Mouse (Mus musculus): ENCODE data around the gene Bloc1s1. TPM values are rescaled to one million over a fixed set of nuclear protein-coding genes. Genes with fewer than 3 reads are reported as not detected.

Bloc1s1 gene
- polyA plus RNA-seq, 1 experiment from 2014 or later: 140 TPM

DNA sequence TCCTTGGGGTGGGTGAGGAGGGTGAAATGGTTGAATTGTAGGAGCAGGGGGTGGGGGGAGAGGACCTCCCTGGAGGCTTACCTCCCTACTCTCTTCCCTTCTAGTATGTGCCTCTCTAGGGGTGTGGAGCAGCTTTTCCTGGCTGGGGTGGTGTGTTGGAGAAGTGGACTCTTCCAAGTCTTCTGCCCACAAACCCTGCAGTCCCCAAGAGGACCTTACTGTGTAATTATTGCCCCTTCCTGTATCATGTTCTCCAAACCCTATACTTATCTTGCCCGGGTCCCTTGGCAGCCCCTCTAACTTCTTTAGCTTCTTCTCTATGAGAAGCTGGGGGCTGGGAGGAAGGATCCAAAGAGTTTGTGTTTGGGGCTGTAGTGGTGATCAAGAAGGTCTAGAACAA lies 27.0 kb downstream of the Bloc1s1 start:
- peaks cover 35% of the 10 kb centered on the region for H3K27me3 ChIP-seq (replicated peaks; ENCODE audit: control insufficient read depth, insufficient read depth, low read length)
- H3K27ac ChIP-seq (ENCODE audit: low read depth, low read length): no peak overlapping the region
- H3K4me2 ChIP-seq: no peak overlapping the region
- no peaks in the 10 kb centered on the region for H3K36me3 ChIP-seq (ENCODE audit: control insufficient read depth, insufficient read depth, low read length)
- no peak overlapping the region for H3K9ac ChIP-seq (ENCODE audit: low read depth, low read length)
- no peak overlapping the region for H3K4me3 ChIP-seq (ENCODE audit: low read depth, low read length)
- no peaks in the 10 kb centered on the region for H3K9me3 ChIP-seq (ENCODE audit: control insufficient read depth, low read length)
- no peak for DNase-seq (ENCODE audit: low spot score)
- H3K4me1 ChIP-seq (replicated peaks; ENCODE audit: control insufficient read depth, insufficient read depth, low read length): no peaks in the 10 kb centered on the region; the same call in 1 of the 2 replicates
- no peak for ATAC-seq (replicated peaks; ENCODE audit: low FRiP score)
- 30% methylated on average over 1 of the region's 1 CpGs for WGBS

DNA sequence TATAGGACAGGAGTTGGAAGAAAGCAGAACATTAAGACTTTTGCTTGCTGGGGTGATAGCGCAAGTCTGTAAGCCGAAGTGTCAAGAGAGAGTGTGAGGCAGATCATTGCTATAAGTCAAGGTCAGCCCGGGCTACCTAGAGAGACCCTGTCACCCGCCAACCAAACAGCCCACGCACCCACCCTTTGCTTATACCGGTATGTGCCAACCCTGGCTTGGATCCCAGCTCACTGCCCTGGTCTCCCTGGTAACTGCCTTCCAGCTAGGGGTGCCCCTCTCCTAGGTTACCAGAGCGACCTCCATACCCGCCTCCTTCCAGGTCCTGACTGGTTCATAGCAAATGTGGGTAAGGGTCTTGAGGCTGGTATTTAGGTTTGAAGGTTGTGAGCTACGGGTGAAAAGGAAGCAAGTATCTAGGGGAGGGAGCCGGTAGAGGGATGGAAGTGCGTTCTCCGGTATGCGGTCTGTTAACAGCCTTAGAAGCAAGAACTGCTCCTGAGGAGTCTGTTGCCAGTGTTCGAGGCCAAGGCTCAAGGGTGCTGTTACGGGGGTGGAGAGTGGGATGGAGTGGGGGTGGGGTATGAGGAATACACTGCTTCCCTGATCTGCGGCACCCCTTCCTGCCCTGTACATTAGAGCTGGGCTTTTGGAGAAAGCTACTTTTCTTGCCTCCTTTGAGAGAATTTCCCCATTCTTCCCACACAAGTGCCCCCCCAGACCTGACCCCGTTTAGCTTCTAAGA lies 27.7 kb downstream of the Bloc1s1 start:
- 6% methylated on average over 17 of the region's 17 CpGs for WGBS
- Histone ChIP-seq H3K4me3 (ENCODE audit: low read depth, low read length) (no peak overlapping the region), H3K9me3 (ENCODE audit: control insufficient read depth, low read length) (no peaks in the 10 kb centered on the region), H3K9ac (ENCODE audit: low read depth, low read length) (no peak overlapping the region), H3K4me1 (replicated peaks; ENCODE audit: control insufficient read depth, insufficient read depth, low read length) (no peaks in the 10 kb centered on the region; the same call in none of the 2 replicates), H3K4me2 (peak overlapping the region; percentile 28), H3K27me3 (replicated peaks; ENCODE audit: control insufficient read depth, insufficient read depth, low read length) (peaks cover 35% of the 10 kb centered on the region), H3K27ac (ENCODE audit: low read depth, low read length) (no peak overlapping the region), H3K36me3 (ENCODE audit: control insufficient read depth, insufficient read depth, low read length) (no peaks in the 10 kb centered on the region)
- no peak for ATAC-seq (replicated peaks; ENCODE audit: low FRiP score)
- DNase-seq (ENCODE audit: low spot score): no peak

DNA sequence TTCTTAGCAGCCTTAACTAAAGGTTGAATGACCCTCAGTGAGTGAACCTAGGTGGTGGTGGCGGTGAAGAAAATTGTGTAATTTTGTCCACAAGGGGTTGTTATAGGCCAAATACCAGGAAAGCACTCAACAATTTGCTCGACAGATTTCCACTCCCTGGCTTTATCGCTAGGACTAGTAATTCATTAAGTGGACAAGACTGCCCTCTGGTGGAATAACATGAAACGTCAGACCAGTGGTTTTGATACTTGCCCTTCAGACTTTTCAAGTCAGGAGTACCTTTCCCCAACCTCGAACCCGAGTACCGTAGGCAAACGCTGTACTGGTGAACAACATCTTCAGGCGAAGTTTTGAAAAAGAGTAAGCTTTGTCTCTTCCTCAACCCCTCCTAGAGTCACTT lies 28.4 kb downstream of the Bloc1s1 start:
- peak overlapping the region; percentile 28 for H3K4me2 ChIP-seq
- under 1% methylated on average over 9 of the region's 9 CpGs for WGBS

DNA sequence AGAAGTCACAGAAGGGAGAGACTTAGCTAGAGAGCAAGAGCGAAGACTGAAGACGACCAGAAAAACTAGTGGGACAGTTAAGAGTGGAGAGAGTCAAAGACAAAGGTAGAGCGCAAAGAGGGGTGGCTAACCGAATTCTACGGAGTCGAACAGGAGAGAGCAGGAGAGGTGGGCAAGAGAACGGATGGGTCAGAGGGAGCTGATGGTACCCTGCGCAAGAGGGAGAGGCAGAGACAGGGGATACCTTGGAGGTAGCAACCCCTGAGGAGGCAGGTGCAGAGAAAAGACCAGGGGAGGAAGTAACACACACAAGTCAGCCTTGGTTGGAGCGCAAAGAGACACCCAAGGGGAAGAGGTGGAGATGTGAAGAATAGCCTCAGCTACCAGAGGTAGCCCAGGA lies 31.6 kb downstream of the Bloc1s1 start:
- ATAC-seq (replicated peaks; ENCODE audit: low FRiP score) (no peak), DNase-seq (ENCODE audit: low spot score) (no peak)
- peak overlapping the region; percentile 86 for H3K4me2 ChIP-seq
- H3K4me1 ChIP-seq (replicated peaks; ENCODE audit: control insufficient read depth, insufficient read depth, low read length): peaks cover 7% of the 10 kb centered on the region
- H3K9ac ChIP-seq (ENCODE audit: low read depth, low read length): no peak overlapping the region
- H3K36me3 ChIP-seq (ENCODE audit: control insufficient read depth, insufficient read depth, low read length): no peaks in the 10 kb centered on the region
- peaks cover 45% of the 10 kb centered on the region for H3K27me3 ChIP-seq (replicated peaks; ENCODE audit: control insufficient read depth, insufficient read depth, low read length)
- H3K9me3 ChIP-seq (ENCODE audit: control insufficient read depth, low read length): no peaks in the 10 kb centered on the region
- peak overlapping the region; percentile 70 for H3K4me3 ChIP-seq (ENCODE audit: low read depth, low read length)
- H3K27ac ChIP-seq (ENCODE audit: low read depth, low read length): no peak overlapping the region
- 1% methylated on average over 9 of the region's 9 CpGs for WGBS

More for the DNA sequence above, 28.4 kb downstream of the Bloc1s1 start:
- Histone ChIP-seq H3K27me3 (replicated peaks; ENCODE audit: control insufficient read depth, insufficient read depth, low read length) (peaks cover 41% of the 10 kb centered on the region), H3K4me1 (replicated peaks; ENCODE audit: control insufficient read depth, insufficient read depth, low read length) (no peaks in the 10 kb centered on the region; the same call in none of the 2 replicates), H3K9me3 (ENCODE audit: control insufficient read depth, low read length) (no peaks in the 10 kb centered on the region), H3K4me3 (ENCODE audit: low read depth, low read length) (no peak overlapping the region), H3K36me3 (ENCODE audit: control insufficient read depth, insufficient read depth, low read length) (no peaks in the 10 kb centered on the region), H3K9ac (ENCODE audit: low read depth, low read length) (no peak overlapping the region), H3K27ac (ENCODE audit: low read depth, low read length) (no peak overlapping the region)
- DNase-seq (ENCODE audit: low spot score) (peak; percentile 57), ATAC-seq (replicated peaks; ENCODE audit: low FRiP score) (no peak; the same call in 1 of the 2 replicates)

DNA sequence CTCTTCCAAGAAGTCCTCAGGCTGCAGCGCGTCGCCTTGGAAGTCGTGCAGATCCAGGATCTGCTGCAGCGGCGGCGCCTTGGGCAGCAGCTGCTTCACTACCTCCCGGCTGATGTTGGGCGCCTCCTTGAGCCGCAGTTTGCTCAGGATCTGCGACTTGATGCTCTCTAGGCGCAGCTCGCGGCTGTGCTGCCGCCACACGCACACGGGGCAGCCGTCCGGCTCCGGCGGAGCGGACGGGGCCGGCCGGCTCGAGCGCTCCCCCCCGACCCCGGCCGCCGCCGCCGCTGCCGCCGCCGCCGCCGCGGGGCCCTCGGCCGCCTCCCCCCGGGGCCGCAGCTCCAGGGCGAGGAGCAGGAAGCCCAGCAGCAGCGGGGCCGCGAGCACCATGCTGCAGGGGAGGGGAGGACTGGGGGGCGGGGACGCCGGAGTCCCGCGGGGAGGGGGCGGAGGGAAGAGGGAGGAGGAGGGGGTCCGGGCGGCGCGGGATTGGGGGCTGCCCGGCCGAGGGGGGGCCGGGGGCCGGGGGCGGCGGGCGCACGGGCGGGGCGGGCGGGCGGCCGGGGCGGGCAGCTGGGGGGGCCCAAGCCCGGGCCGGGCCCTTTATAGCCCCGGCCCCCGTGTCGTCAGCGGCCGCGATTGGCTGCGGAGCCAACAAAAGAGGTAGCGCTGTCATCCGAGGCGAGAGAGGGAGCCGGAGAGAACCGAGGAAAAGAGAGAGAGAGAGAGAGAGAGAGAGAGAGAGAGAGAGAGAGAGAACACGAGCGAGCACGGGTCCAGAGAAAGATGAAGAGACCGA lies 32.3 kb downstream of the Bloc1s1 start, which contains the start of gene Gdf11:
Gene Gdf11 (minus strand): TSS at position 423 of the 799 bp plus-strand sequence.
- H3K27me3 ChIP-seq (replicated peaks; ENCODE audit: control insufficient read depth, insufficient read depth, low read length): peaks cover 39% of the 10 kb centered on the region
- WGBS: under 1% methylated on average over 72 of the region's 89 CpGs

DNA sequence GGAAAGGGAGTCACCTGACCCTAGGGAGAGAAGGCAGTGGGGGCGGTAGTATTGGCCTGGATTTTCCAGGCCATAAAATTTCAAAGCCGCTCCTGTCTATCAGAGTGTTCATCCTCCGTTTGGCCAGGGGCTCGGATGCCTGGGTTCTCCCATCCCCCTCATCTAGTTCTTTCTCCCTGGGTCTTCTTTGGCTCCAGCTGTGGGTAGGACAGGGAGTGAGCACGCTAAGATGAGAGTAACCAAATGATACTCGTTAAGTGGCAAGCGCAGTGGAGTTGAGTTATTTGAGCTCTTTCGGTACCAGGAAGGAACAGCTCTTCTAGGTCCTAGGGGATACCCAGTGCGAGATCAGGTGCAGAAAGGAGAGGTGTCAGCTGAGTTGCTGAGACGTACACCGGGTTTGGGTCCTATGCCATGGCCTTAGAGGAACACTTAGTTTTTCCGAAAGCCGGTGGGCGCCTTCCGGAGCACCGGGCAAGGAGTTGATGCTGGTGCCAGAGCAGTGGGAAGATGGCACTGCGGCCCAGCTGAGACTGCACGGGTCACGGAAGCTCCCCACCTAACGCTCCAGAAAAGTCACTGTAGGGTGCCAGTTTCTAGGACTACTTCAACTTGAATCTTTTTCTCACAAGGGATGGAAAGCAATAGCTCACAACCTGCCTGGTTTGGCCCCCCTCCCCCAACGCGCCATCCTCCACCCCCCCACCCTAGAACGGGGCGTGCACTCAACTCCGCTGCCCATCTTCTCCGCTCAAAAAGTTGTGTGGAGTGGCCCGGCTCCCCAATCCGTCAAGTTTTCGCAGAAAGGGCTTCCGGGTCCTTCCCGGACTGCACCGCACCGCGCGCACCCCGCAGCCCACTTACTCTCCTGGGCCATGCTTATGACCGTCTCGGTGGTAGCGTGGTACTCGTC lies 33.2 kb downstream of the Bloc1s1 start:
- Histone ChIP-seq H3K36me3 (ENCODE audit: control insufficient read depth, insufficient read depth, low read length) (no peaks in the 10 kb centered on the region), H3K4me2 (peak overlapping the region; percentile 86), H3K4me3 (ENCODE audit: low read depth, low read length) (peak overlapping the region; percentile 70), H3K4me1 (replicated peaks; ENCODE audit: control insufficient read depth, insufficient read depth, low read length) (peaks cover 7% of the 10 kb centered on the region), H3K9me3 (ENCODE audit: control insufficient read depth, low read length) (no peaks in the 10 kb centered on the region), H3K9ac (ENCODE audit: low read depth, low read length) (peak overlapping the region; percentile 67), H3K27ac (ENCODE audit: low read depth, low read length) (peak overlapping the region; percentile 56), H3K27me3 (replicated peaks; ENCODE audit: control insufficient read depth, insufficient read depth, low read length) (peaks cover 30% of the 10 kb centered on the region)
- DNase-seq (ENCODE audit: low spot score) (peak; percentile 44), ATAC-seq (replicated peaks; ENCODE audit: low FRiP score) (no peak)
- WGBS: 2% methylated on average over 40 of the region's 40 CpGs

More for the DNA sequence above, 32.3 kb downstream of the Bloc1s1 start, which contains the start of gene Gdf11:
- Histone ChIP-seq H3K27ac (ENCODE audit: low read depth, low read length) (peak within 1 kb of the TSS; percentile 56), H3K36me3 (ENCODE audit: control insufficient read depth, insufficient read depth, low read length) (no peaks in the 10 kb centered on the region), H3K4me1 (replicated peaks; ENCODE audit: control insufficient read depth, insufficient read depth, low read length) (peaks cover 7% of the 10 kb centered on the region), H3K9me3 (ENCODE audit: control insufficient read depth, low read length) (no peaks in the 10 kb centered on the region), H3K4me3 (ENCODE audit: low read depth, low read length) (peak within 1 kb of the TSS; percentile 70), H3K4me2 (peak within 1 kb of the TSS; percentile 86), H3K9ac (ENCODE audit: low read depth, low read length) (peak within 1 kb of the TSS; percentile 67)
- ATAC-seq (replicated peaks; ENCODE audit: low FRiP score) (peak; percentile 50), DNase-seq (ENCODE audit: low spot score) (peak; percentile 66)

DNA sequence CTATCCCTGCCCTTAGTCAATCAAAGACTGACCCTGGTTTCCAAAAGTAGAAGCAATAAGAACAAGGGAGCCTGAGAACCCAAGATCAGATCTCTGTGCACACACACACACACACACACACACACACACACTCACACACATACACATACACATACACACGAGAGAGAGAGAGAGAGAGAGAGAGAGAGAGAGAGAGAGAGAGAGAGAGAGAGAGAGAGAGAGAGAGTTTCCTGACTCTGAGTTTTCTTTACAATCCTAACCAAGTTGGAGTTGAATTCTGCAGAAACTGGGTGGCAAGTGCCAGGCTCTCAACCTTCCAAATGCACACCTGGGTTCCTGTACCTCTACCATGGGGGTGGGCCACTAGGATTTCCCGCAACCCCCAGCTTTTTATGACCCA lies 34.0 kb downstream of the Bloc1s1 start:
- Histone ChIP-seq H3K4me2 (peak overlapping the region; percentile 86), H3K36me3 (ENCODE audit: control insufficient read depth, insufficient read depth, low read length) (no peaks in the 10 kb centered on the region), H3K27ac (ENCODE audit: low read depth, low read length) (no peak overlapping the region), H3K4me3 (ENCODE audit: low read depth, low read length) (peak overlapping the region; percentile 70), H3K27me3 (replicated peaks; ENCODE audit: control insufficient read depth, insufficient read depth, low read length) (peaks cover 27% of the 10 kb centered on the region), H3K4me1 (replicated peaks; ENCODE audit: control insufficient read depth, insufficient read depth, low read length) (peaks cover 7% of the 10 kb centered on the region), H3K9ac (ENCODE audit: low read depth, low read length) (no peak overlapping the region), H3K9me3 (ENCODE audit: control insufficient read depth, low read length) (no peaks in the 10 kb centered on the region)
- DNase-seq (ENCODE audit: low spot score) (no peak), ATAC-seq (replicated peaks; ENCODE audit: low FRiP score) (no peak)
- 26% methylated on average over 2 of the region's 2 CpGs for WGBS
